Mouse (Mus musculus): ENCODE measurements around the gene Mfsd13b. TPM values are rescaled to one million over a fixed set of nuclear protein-coding genes. Genes with fewer than 3 reads are reported as not detected.

Mfsd13b gene
- polyA plus RNA-seq, 1 experiment from 2014 or later, result 0.63 TPM

GRCm38 (mm10) chr7:121064309-121064708, 82.0 kb downstream of the Mfsd13b start:
- Histone ChIP-seq H3K36me3 (peaks cover 57% of the 10 kb centered on the region), H3K27ac (replicated peaks) (no peak overlapping the region), H3K27me3 (ENCODE audit: low read depth, poor library complexity, severe bottlenecking) (no peaks in the 10 kb centered on the region), H3K4me1 (no peaks in the 10 kb centered on the region), H3K4me3 (no peak overlapping the region), H3K9me3 (replicated peaks) (no peaks in the 10 kb centered on the region)
- no peak for DNase-seq (ENCODE audit: low spot score)
- whole genome bisulfite sequencing, result 78% methylated on average over 4 of the region's 4 CpGs

Other genes starting within 250 kb of the Mfsd13b start
- 0.07 and 0.12 TPM in 2 replicates for gene Vwa3a, start 243.2 kb upstream of the Mfsd13b start, polyA plus RNA-seq (2016; fragmentation: Nextera tagmentation; extraction: Ambion mirVana)
- not detected in 2 replicates for gene Gm5737, start 170.1 kb upstream of the Mfsd13b start, polyA plus RNA-seq (2016; fragmentation: Nextera tagmentation; extraction: Ambion mirVana)
- gene Eef2k, start 139.7 kb upstream of the Mfsd13b start, polyA plus RNA-seq (2016; fragmentation: Nextera tagmentation; extraction: Ambion mirVana), result 24.0 and 26.1 TPM in 2 replicates
- gene Polr3e, start 64.8 kb upstream of the Mfsd13b start, polyA plus RNA-seq (2016; fragmentation: Nextera tagmentation; extraction: Ambion mirVana), result 38.2 and 41.0 TPM in 2 replicates
- gene Cdr2, start 197 bp upstream of the Mfsd13b start, polyA plus RNA-seq (2016; fragmentation: Nextera tagmentation; extraction: Ambion mirVana), result 12.0 and 13.7 TPM in 2 replicates
- 205 and 210 TPM in 2 replicates for gene Mettl9, start 51.9 kb downstream of the Mfsd13b start, polyA plus RNA-seq (2016; fragmentation: Nextera tagmentation; extraction: Ambion mirVana)
- gene Igsf6, start 92.1 kb downstream of the Mfsd13b start, polyA plus RNA-seq (2016; fragmentation: Nextera tagmentation; extraction: Ambion mirVana), result 0.88 and 1.2 TPM in 2 replicates
- gene Otoa, start 99.1 kb downstream of the Mfsd13b start, polyA plus RNA-seq (2016; fragmentation: Nextera tagmentation; extraction: Ambion mirVana), result 0.05 and 0.09 TPM in 2 replicates

Measured in midbrain, embryonic 10.5 days (tissue).